Mouse (Mus musculus): ENCODE results near the gene Tirap. TPM values are rescaled to one million over a fixed set of nuclear protein-coding genes. Genes with fewer than 3 reads are reported as not detected.

Gene Tirap
- polyA plus RNA-seq, 1 experiment, result 3.3 TPM

DNA sequence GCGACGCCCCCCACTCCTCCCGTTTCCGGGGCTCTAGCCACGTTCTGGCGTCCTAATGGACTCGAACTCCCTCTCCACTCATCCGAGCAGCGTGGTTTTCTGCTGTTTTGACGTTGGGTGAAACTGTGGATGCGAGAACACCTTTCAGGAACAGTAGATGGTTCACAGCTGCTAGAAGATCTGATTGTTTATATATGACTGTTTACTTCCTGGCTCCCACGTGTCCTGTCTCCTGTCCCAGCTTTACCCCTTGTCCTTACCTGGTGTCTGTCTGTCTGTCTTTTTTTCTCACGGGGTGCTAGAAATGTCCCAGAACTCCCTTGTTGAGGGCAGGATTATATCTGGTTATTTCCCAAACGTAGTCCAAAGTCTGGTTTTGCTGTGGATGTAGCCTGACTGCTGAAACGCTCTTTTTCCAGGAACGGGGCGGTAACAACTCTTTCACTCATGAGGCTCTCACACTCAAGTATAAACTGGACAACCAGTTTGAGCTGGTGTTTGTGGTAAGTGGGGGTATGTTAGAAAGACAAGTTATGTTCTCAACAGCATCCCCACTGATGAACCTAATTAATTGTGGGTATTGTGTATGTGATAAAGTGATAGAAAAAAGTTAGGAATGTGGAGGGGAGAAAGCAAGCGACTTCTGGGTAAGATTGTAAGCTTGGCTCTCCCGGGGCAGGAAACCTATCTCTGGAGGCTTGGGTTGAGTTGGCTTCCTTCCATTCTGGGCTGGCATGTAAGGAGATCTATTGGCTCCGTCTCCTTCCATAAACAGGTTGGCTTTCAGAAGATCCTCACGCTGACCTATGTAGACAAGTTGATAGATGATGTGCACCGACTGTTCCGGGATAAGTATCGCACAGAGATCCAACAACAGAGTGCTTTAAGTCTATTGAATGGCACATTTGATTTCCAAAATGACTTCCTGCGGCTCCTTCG, 11.8 kb upstream of the Tirap start:
- Histone ChIP-seq H3K27ac (ENCODE audit: insufficient read depth, low read length) (peak overlapping the region; percentile 21; the same call in 1 of the 2 replicates), H3K4me3 (ENCODE audit: insufficient read depth, low read length) (peak overlapping the region; percentile 76), H3K4me1 (ENCODE audit: control insufficient read depth, insufficient read depth, low read length) (peaks cover 3% of the 10 kb centered on the region; the same call in 1 of the 2 replicates)
- no peak for TF ChIP-seq POLR2A (IDR thresholded peaks at IDR 0.05; ENCODE audit: extremely low read depth, insufficient read depth, low read length)
- no peak for TF ChIP-seq CTCF (IDR thresholded peaks at IDR 0.05; ENCODE audit: extremely low read depth, insufficient read depth, low read length)

DNA sequence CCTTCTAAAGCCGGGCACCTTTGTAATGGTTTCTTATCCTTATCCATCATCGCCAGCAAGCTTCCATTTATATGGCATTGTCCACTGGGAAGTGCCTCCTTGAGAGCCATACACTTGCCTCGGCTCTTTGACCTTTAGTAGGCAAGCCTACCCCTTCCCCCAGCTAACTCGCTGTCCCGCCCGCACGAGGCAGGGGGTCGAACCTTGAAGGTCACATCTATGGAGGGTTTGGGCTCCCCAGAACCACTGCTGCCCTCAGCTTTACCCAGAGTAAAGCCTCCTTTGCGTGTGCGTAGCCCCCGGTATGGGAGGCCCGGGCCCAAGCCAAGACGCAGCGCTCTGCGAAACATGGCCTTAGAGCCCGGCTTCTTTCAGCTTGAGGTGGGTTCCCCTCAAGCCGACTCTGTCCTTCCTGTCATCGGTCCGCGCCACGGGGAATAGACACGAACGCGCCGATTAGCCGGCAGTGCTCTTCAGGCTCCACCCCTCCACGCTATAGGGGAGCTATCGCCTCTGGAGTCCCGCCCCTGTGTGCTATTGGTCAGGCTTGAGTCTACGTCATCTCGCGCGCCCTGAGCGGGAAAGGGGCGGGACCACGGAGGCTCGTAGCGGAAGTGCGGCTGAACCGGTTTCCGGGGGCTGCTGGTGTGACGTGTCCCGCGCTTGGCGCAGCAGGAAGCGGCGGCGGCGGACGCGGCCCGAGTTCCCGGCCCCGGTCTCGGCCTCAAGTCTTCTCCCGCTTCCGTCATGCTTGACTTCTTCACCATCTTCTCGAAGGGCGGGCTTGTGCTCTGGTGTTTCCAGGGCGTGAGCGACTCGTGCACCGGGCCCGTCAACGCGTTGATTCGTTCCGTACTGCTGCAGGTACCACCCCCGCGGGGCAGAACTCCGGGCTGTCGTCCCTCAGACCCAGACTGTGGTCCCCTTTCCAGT, 10.7 kb upstream of the Tirap start, which contains the start of gene Foxred1:
Gene Foxred1, minus strand, starts transcription at position 514 of the 933 bp plus-strand sequence.
- Histone ChIP-seq H3K4me3 (ENCODE audit: insufficient read depth, low read length) (peak within 1 kb of the TSS; percentile 76), H3K4me1 (ENCODE audit: control insufficient read depth, insufficient read depth, low read length) (peaks cover 3% of the 10 kb centered on the region; the same call in 1 of the 2 replicates), H3K27ac (ENCODE audit: insufficient read depth, low read length) (peak within 1 kb of the TSS; percentile 37; the same call in 1 of the 2 replicates)
- TF ChIP-seq CTCF (IDR thresholded peaks at IDR 0.05; ENCODE audit: extremely low read depth, insufficient read depth, low read length) (no peak), POLR2A (IDR thresholded peaks at IDR 0.05; ENCODE audit: extremely low read depth, insufficient read depth, low read length) (peak; percentile 96)

DNA sequence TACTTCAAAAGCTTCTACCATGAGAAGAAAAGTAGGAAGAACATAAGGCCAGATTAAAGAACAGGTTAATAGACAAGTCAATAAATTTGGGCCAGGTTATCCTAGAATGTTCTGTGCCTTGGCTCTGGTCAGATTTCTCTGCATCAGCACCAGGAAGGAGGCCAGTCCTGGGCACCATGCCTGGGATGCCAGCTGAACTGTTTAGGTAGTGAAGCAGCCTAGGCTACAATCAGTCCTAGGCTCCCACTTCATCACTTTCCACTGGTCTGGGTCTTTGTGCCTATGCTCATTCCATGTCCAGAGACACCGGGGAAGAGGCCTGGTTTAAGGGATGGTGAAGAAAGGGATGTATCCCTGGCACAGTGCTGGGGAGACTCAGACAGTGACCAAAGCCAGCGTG, 4.3 kb upstream of the Tirap start:
- H3K27ac ChIP-seq (ENCODE audit: insufficient read depth, low read length), result no peak overlapping the region
- TF ChIP-seq CTCF (IDR thresholded peaks at IDR 0.05; ENCODE audit: extremely low read depth, insufficient read depth, low read length) (no peak), POLR2A (IDR thresholded peaks at IDR 0.05; ENCODE audit: extremely low read depth, insufficient read depth, low read length) (no peak)
- H3K4me3 ChIP-seq (ENCODE audit: insufficient read depth, low read length), result no peak overlapping the region
- H3K4me1 ChIP-seq (ENCODE audit: control insufficient read depth, insufficient read depth, low read length), result peaks cover 1% of the 10 kb centered on the region; the same call in 1 of the 2 replicates

DNA sequence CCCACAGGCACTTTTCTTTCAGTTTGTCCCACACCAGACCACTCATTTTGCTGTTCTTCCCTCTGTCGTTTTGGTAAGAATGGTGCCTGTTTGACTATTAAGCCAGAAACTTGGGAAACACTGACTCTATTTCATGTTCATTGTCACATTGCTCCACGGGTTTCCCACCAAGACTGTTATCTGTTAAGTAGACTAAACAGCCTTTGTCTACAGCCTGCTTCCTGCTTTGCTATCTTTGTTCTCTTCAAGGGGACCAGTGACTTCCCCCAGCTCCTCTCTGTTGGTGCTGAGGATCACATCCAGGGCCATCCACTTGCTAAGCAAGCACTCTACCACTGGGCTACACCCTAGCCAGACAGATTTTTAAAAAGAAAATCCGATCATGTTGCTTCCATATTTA, 3.4 kb upstream of the Tirap start:
- H3K4me3 ChIP-seq (ENCODE audit: insufficient read depth, low read length), result no peak overlapping the region
- H3K27ac ChIP-seq (ENCODE audit: insufficient read depth, low read length), result no peak overlapping the region
- no peak for TF ChIP-seq CTCF (IDR thresholded peaks at IDR 0.05; ENCODE audit: extremely low read depth, insufficient read depth, low read length)
- no peak for TF ChIP-seq POLR2A (IDR thresholded peaks at IDR 0.05; ENCODE audit: extremely low read depth, insufficient read depth, low read length)
- peaks cover 1% of the 10 kb centered on the region; the same call in 1 of the 2 replicates for H3K4me1 ChIP-seq (ENCODE audit: control insufficient read depth, insufficient read depth, low read length)

DNA sequence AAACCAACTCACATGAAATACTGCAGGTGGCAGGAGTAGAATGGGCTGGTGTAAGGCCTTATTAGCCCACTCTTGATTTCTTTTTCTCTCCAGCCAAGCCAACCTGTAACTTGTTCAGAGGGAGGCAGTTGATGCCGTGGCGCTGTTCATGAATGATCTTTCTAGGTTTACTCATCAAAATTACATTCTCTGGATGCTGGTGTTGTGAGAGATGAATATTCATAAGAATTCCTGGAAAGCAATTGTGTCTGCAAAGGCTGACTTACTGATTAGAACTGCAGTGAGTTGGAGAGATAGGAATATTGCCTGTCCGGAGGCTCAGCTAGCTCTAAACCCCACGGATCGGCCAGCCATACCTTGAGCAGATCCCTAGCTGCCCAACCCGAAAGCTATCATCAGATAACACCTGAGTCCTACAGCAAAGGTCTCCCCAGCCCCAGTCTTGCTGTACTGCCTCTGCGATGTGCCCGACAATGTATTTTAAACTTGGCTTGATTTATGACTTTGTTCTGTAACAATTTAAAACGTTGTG, 504 bp upstream of the Tirap start:
- Histone ChIP-seq H3K27ac (ENCODE audit: insufficient read depth, low read length) (no peak overlapping the region), H3K4me3 (ENCODE audit: insufficient read depth, low read length) (no peak overlapping the region), H3K4me1 (ENCODE audit: control insufficient read depth, insufficient read depth, low read length) (peaks cover 1% of the 10 kb centered on the region; the same call in 1 of the 2 replicates)
- no peak for TF ChIP-seq CTCF (IDR thresholded peaks at IDR 0.05; ENCODE audit: extremely low read depth, insufficient read depth, low read length)
- no peak for TF ChIP-seq POLR2A (IDR thresholded peaks at IDR 0.05; ENCODE audit: extremely low read depth, insufficient read depth, low read length)

DNA sequence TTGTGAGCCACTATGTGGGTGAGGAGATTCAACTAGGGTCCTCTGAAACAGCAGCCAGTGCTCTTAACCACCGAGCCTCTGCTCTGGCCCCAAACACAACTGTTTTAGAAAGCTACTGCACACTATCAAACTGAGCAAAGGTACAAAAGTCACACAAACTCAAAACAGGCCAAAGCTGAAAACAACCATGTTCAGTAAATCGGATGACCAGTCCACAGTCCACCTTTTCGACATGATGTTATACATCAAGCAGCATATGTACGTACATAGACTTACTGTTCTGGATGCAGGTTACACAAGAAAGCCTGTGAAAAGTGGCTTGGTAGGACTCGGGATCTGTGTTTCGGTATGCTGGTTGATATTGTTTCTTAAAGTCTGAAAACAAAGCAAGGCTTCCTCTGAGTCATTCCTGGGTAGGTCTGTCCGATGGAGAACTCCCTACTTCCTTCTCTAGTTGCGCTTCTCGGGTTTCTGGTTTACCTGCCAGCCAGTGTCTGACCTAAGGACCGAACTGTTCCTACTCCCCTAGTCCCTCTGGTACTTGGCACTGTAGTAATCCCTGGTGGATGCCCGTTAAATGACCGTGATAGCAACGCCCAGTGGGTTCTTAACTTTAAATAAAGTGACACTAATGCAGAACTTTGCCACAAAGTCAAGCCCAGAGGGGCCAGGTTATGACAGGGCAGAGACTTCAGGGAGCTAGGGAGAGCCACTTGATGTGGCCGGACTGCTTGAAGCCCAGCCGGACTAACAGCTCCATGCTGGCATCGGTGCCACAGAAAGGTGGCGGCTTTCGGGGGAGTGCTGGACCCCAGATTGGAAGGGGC, 933 bp downstream of the Tirap start:
- Histone ChIP-seq H3K4me1 (ENCODE audit: control insufficient read depth, insufficient read depth, low read length) (peaks cover 1% of the 10 kb centered on the region; the same call in 1 of the 2 replicates), H3K27ac (ENCODE audit: insufficient read depth, low read length) (no peak overlapping the region), H3K4me3 (ENCODE audit: insufficient read depth, low read length) (peak overlapping the region; percentile 44)
- TF ChIP-seq CTCF (IDR thresholded peaks at IDR 0.05; ENCODE audit: extremely low read depth, insufficient read depth, low read length), result no peak

DNA sequence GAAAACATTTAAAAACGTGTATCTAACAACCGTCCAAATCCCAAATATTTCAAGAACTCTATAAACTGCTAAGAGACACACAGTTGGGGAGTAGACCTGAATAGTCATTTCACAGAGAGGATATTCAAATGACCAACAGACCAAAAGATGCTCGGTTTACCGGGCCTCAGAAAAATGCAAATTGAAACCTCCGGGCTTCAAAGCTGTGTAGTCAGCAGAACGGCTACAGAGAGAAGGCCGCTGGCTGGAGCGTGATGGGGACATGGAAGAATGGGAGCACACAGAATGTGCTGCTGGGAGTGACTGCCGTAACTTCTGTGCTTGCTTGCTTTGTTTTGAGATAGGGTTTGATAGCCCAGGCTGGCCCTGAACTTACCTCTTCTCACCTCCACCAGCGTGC, 1.7 kb downstream of the Tirap start:
- Histone ChIP-seq H3K27ac (ENCODE audit: insufficient read depth, low read length) (no peak overlapping the region), H3K4me3 (ENCODE audit: insufficient read depth, low read length) (no peak overlapping the region), H3K4me1 (ENCODE audit: control insufficient read depth, insufficient read depth, low read length) (peaks cover 1% of the 10 kb centered on the region; the same call in 1 of the 2 replicates)
- TF ChIP-seq POLR2A (IDR thresholded peaks at IDR 0.05; ENCODE audit: extremely low read depth, insufficient read depth, low read length) (no peak), CTCF (IDR thresholded peaks at IDR 0.05; ENCODE audit: extremely low read depth, insufficient read depth, low read length) (no peak)

DNA sequence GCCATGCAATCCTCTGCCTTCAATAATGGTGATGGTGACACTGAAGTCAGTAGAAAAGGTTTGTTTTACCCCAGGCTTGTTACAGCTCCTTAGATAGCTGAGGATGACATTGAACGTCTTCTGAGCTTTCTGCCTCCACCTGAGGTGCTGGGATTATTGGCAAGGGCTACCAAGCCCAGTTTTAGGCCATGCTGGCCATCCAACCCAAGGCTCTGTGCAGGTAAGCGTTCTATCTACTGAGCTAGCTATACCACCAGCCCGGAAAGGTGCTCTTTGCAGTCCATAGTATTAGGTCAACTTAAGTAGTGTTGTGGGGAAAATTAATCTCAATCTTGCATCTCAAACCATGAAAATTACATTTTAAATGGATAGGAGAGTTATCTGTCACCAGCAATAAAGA, 2.5 kb downstream of the Tirap start:
- no peak overlapping the region for H3K4me3 ChIP-seq (ENCODE audit: insufficient read depth, low read length)
- peaks cover 1% of the 10 kb centered on the region; the same call in 1 of the 2 replicates for H3K4me1 ChIP-seq (ENCODE audit: control insufficient read depth, insufficient read depth, low read length)
- TF ChIP-seq CTCF (IDR thresholded peaks at IDR 0.05; ENCODE audit: extremely low read depth, insufficient read depth, low read length) (no peak), POLR2A (IDR thresholded peaks at IDR 0.05; ENCODE audit: extremely low read depth, insufficient read depth, low read length) (no peak)
- H3K27ac ChIP-seq (ENCODE audit: insufficient read depth, low read length), result no peak overlapping the region

Measured in cortical plate, adult 2 months (tissue).